Mouse (Mus musculus) ES-Bruce4 (cell line): ENCODE measurements around the gene Stmnd1. TPM values are rescaled to one million over a fixed set of nuclear protein-coding genes. Genes with fewer than 3 reads are reported as not detected.

Source experiments
- H3K27ac ChIP-seq: 2 replicates; pipeline ENCODE4 v1.5.1; 2012; ENCODE audit warnings: low read length, inconsistent platforms; ENCODE audit not compliant: insufficient read depth
- H3K27me3 ChIP-seq: 2 replicates; pipeline ENCODE4 v1.6.1; 2012; ENCODE audit warnings: mild to moderate bottlenecking, low read length, inconsistent platforms; ENCODE audit not compliant: control insufficient read depth, poor library complexity, insufficient read depth, severe bottlenecking
- H3K36me3 ChIP-seq: 2 replicates; pipeline ENCODE4 v1.6.1; 2012; ENCODE audit warnings: inconsistent platforms, mild to moderate bottlenecking, low read length, moderate library complexity; ENCODE audit not compliant: control insufficient read depth, poor library complexity, insufficient read depth, severe bottlenecking
- H3K4me1 ChIP-seq: one replicate; pipeline ENCODE4 v1.8.1; 2011; ENCODE audit warnings: low read length; ENCODE audit not compliant: control insufficient read depth, insufficient read depth
- H3K4me3 ChIP-seq: 2 replicates; pipeline ENCODE4 v1.5.1; 2011; ENCODE audit warnings: low read depth, mild to moderate bottlenecking, low read length
- H3K9ac ChIP-seq: 2 replicates; pipeline ENCODE4 v1.6.1; 2012; ENCODE audit warnings: low read depth, mild to moderate bottlenecking, inconsistent platforms; ENCODE audit not compliant: poor library complexity, severe bottlenecking
- H3K9me3 ChIP-seq: replicated peaks from 2 replicates; pipeline ENCODE4 v1.6.1; 2012; ENCODE audit warnings: mild to moderate bottlenecking, low read length, inconsistent platforms; ENCODE audit not compliant: control insufficient read depth, poor library complexity, insufficient read depth, severe bottlenecking
- CTCF ChIP-seq: IDR thresholded peaks from one replicate; pipeline ENCODE4 v1.8.1; 2011; ENCODE audit warnings: low read depth, low read length
- EP300 ChIP-seq: IDR thresholded peaks from 2 replicates; pipeline ENCODE4 v1.6.1; 2011; ENCODE audit warnings: low read depth, low read length; ENCODE audit not compliant: insufficient read depth
- POLR2A ChIP-seq: IDR thresholded peaks from one replicate; pipeline ENCODE4 v1.8.1; 2011; ENCODE audit warnings: low read length; ENCODE audit not compliant: insufficient read depth
- polyA plus RNA-seq: library from polyadenylated mRNA; stranded (reverse); fragments of >200 nt; gene quantifications from 2 replicates; pipeline ENCODE4 v1.2.4, GENCODE M21; 2011; ENCODE audit warnings: low read depth; ENCODE audit not compliant: missing spikeins, insufficient read depth, insufficient read length

The Stmnd1 gene
- polyA plus RNA-seq, 1 experiment: not detected

- Histone ChIP-seq H3K27me3 (no peaks in the 10 kb centered on the region), H3K4me3 (no peak overlapping the region), H3K36me3 (no peaks in the 10 kb centered on the region), H3K9me3 (no peaks in the 10 kb centered on the region), H3K9ac (no peak overlapping the region), H3K27ac (no peak overlapping the region), H3K4me1 (no peaks in the 10 kb centered on the region)
- TF ChIP-seq EP300: no peak
- no peak for TF ChIP-seq POLR2A
- TF ChIP-seq CTCF: no peak
Measured at GRCm38 (mm10) chr13:46259526-46259925, 14.0 kb upstream of the Stmnd1 start.

- Histone ChIP-seq H3K4me1 (no peaks in the 10 kb centered on the region), H3K27ac (no peak overlapping the region), H3K9ac (no peak overlapping the region), H3K27me3 (no peaks in the 10 kb centered on the region), H3K9me3 (no peaks in the 10 kb centered on the region), H3K36me3 (no peaks in the 10 kb centered on the region), H3K4me3 (no peak overlapping the region)
- TF ChIP-seq EP300: no peak
Measured at GRCm38 (mm10) chr13:46261244-46261643, 12.3 kb upstream of the Stmnd1 start.

- no peak overlapping the region for H3K4me3 ChIP-seq
- no peaks in the 10 kb centered on the region for H3K36me3 ChIP-seq
- H3K27ac ChIP-seq: no peak overlapping the region
- no peaks in the 10 kb centered on the region for H3K27me3 ChIP-seq
- no peaks in the 10 kb centered on the region for H3K4me1 ChIP-seq
- TF ChIP-seq EP300: no peak
- no peak for TF ChIP-seq POLR2A
- TF ChIP-seq CTCF: no peak
- no peak overlapping the region for H3K9ac ChIP-seq
- H3K9me3 ChIP-seq: no peaks in the 10 kb centered on the region
Measured at GRCm38 (mm10) chr13:46267783-46268182, 5.7 kb upstream of the Stmnd1 start.

GRCm38 (mm10) chr13:46268341-46268740, 5.2 kb upstream of the Stmnd1 start:
- TF ChIP-seq EP300: no peak
- TF ChIP-seq CTCF: no peak
- TF ChIP-seq POLR2A: no peak
- H3K27ac ChIP-seq: no peak overlapping the region
- H3K4me3 ChIP-seq: no peak overlapping the region

GRCm38 (mm10) chr13:46268815-46269445, 4.6 kb upstream of the Stmnd1 start:
- TF ChIP-seq EP300 (no peak), POLR2A (no peak), CTCF (no peak)
- Histone ChIP-seq H3K9me3 (no peaks in the 10 kb centered on the region), H3K4me3 (no peak overlapping the region), H3K4me1 (no peaks in the 10 kb centered on the region), H3K27me3 (no peaks in the 10 kb centered on the region), H3K27ac (no peak overlapping the region), H3K36me3 (no peaks in the 10 kb centered on the region), H3K9ac (no peak overlapping the region)

More at GRCm38 (mm10) chr13:46268341-46268740, 5.2 kb upstream of the Stmnd1 start:
- Histone ChIP-seq H3K9ac (no peak overlapping the region), H3K36me3 (no peaks in the 10 kb centered on the region), H3K4me1 (no peaks in the 10 kb centered on the region), H3K27me3 (no peaks in the 10 kb centered on the region), H3K9me3 (no peaks in the 10 kb centered on the region)

GRCm38 (mm10) chr13:46272811-46273452, 589 bp upstream of the Stmnd1 start:
- H3K36me3 ChIP-seq: no peaks in the 10 kb centered on the region
- H3K27ac ChIP-seq: no peak overlapping the region
- H3K4me3 ChIP-seq: peak overlapping the region; percentile 7; the same call in 1 of the 2 replicates
- H3K4me1 ChIP-seq: no peaks in the 10 kb centered on the region
- TF ChIP-seq EP300 (no peak), POLR2A (no peak), CTCF (no peak)
- no peaks in the 10 kb centered on the region for H3K9me3 ChIP-seq
- H3K9ac ChIP-seq: no peak overlapping the region
- no peaks in the 10 kb centered on the region for H3K27me3 ChIP-seq
